Mouse (Mus musculus) intestine, embryonic 16.5 days (tissue): ENCODE results near the gene Chst1. TPM values are rescaled to one million over a fixed set of nuclear protein-coding genes. Genes with fewer than 3 reads are reported as not detected.
A peak's percentile ranks its signal among the peaks of the same experiment; 100 is the strongest.

Experiments used
- ATAC-seq: fragments of 200-750 bp; cut with Nextera tagmentation; 2 replicates; pipeline ENCODE4 v1.8.0; 2017; ENCODE audit warnings: moderate TSS enrichment, moderate library complexity
- H3K27ac ChIP-seq: fragments of 300-500 bp; sonication (generic); 2 replicates; pipeline ENCODE4 v1.5.1; 2014; ENCODE audit warnings: mild to moderate bottlenecking, low read length
- H3K27me3 ChIP-seq: fragments of 300-500 bp; sonication (generic); replicated peaks from 2 replicates; pipeline ENCODE4 v1.6.1; 2014; ENCODE audit warnings: low read length, control low read depth, mixed read lengths; ENCODE audit not compliant: control insufficient read depth, insufficient read depth
- H3K36me3 ChIP-seq: fragments of 300-500 bp; sonication (generic); 2 replicates; pipeline ENCODE4 v1.6.1; 2014; ENCODE audit warnings: low read length, control low read depth; ENCODE audit not compliant: control insufficient read depth, insufficient read depth
- H3K4me1 ChIP-seq: fragments of 300-500 bp; sonication (generic); 2 replicates; pipeline ENCODE4 v1.6.1; 2014; ENCODE audit warnings: low read length, control low read depth, mixed read lengths; ENCODE audit not compliant: control insufficient read depth, insufficient read depth
- H3K4me2 ChIP-seq: fragments of 300-500 bp; sonication (generic); 2 replicates; pipeline ENCODE4 v1.6.1; 2014; ENCODE audit warnings: low read depth, low read length, control low read depth
- H3K4me3 ChIP-seq: fragments of 300-500 bp; sonication (generic); 2 replicates; pipeline ENCODE4 v1.5.1; 2014; ENCODE audit warnings: mild to moderate bottlenecking, low read length
- H3K9ac ChIP-seq: fragments of 300-500 bp; sonication (generic); 2 replicates; pipeline ENCODE4 v1.6.1; 2014; ENCODE audit warnings: low read depth, low read length
- H3K9me3 ChIP-seq: fragments of 300-500 bp; sonication (generic); 2 replicates; pipeline ENCODE4 v1.6.1; 2016; ENCODE audit warnings: low read length, control low read depth; ENCODE audit not compliant: control insufficient read depth
- WGBS: fragments of 180-500 bp; shearing (Covaris S2); extraction: QIAGEN DNeasy Blood & Tissue Kit; methylation state at CpG from one replicate; pipeline ENCODE4 v1.1.7; 2014; 5-methylcytosine and 5-hydroxymethylcytosine counted together
- polyA plus RNA-seq: library from polyadenylated mRNA; unstranded; fragments of >200 nt; fragmentation: Nextera tagmentation; extraction: Ambion mirVana; gene quantifications from 2 replicates; pipeline ENCODE4 v1.2.1, GENCODE M21; 2015

The Chst1 gene
- 4.2 TPM in 2 replicates for polyA plus RNA-seq

DNA sequence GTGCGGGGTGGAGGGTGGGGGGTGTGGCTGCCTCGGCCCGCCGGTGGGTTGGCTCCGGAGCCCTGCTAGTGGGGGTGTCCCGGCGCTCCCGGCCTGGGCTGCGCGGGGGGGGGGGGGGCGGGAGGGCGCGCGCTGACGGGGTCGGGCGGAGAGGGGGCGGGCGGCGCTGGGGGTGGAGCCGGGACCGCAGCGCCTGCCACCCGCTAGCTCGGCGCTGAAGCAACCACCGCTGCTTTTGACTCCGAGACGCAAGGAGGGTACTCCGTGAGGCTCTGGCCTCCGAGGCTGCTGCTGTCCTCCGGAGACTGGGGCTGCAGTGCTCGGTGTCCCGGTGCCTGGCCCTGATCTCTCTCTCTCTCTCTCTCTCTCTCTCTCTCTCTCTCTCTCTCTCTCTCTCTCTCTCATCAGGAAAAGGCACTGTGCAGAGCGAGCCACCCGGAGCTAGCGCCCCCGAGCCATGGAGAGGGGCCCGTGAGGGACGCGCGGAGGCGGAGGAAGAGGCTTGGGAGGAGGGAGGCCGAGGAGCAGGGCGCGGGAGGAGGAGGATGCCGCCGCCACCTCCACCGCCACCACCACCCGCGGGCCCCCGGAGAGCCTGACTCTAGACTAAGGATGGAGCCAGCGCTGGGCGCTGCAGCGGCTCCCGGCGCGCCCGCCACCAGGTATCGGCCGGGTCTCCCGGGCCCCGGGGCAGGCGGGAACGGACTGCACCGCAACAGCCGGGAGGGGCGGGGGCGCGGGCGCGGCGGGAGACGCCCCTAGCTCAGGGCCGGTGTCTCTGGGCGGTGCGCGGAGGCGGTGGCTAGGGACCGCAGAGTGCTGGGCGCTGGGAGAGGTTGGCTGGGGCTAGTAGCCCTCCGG is at the start of gene Chst1:
TSS of gene Chst1 (plus strand) at position 221 of the 861 bp plus-strand sequence.
- Histone ChIP-seq H3K4me3 (peak within 1 kb of the TSS; percentile 64), H3K9ac (peak within 1 kb of the TSS; percentile 66), H3K4me1 (peaks cover 4% of the 10 kb centered on the region; the same call in 1 of the 2 replicates), H3K27me3 (peaks cover 35% of the 10 kb centered on the region; the same call in 1 of the 2 replicates), H3K36me3 (no peaks in the 10 kb centered on the region), H3K9me3 (no peaks in the 10 kb centered on the region), H3K27ac (no peak within 1 kb of the TSS), H3K4me2 (peak within 1 kb of the TSS; percentile 96)
- ATAC-seq: peak; percentile 73
- 0% methylated on average over 57 of the region's 82 CpGs for WGBS

DNA sequence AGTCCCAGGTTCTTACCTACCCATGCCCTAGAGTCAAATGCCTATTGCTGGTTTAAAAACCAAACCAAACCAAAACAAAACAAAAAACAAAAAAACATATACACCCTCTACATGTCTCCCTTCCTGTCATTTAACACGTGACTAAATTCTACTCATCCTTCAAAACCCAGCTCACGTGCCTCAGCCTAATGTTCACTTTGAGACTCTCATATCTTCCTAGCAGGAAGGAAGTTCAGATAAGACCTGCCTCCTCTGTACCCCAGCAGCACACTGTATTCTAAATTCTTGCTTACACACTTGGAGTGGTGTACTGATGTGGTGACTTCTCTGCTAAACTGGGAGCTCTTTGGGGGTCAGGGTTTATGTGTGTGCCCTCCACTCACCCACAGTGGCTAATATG is 49.5 kb upstream of the Chst1 start:
- Histone ChIP-seq H3K36me3 (no peaks in the 10 kb centered on the region), H3K4me2 (no peak overlapping the region), H3K27me3 (no peaks in the 10 kb centered on the region), H3K9me3 (no peaks in the 10 kb centered on the region), H3K9ac (no peak overlapping the region), H3K4me1 (no peaks in the 10 kb centered on the region), H3K27ac (no peak overlapping the region), H3K4me3 (no peak overlapping the region)
- no peak for ATAC-seq
- 65% methylated on average over 2 of the region's 2 CpGs for WGBS

DNA sequence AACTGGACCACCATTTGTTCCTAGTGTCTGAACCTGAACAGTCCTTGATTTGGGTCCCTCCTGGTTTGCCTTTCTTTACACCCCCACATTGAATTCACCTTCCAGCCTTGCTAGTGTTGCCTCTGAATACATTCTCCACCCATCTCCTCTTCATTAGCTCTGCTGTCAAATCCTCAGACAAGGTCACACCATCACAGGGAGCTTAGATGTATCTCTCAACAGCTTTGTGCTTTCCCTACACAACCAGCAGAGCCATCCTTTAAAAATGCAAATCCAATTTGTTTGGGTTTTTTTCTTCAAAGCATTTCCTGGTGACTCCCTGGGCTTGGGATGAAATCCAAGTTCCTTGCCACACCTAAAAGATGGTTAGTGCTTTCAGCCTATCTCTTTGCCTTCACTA is 45.0 kb upstream of the Chst1 start:
- H3K4me1 ChIP-seq: no peaks in the 10 kb centered on the region
- H3K4me2 ChIP-seq: no peak overlapping the region
- no peaks in the 10 kb centered on the region for H3K27me3 ChIP-seq
- ATAC-seq: no peak
- H3K9ac ChIP-seq: no peak overlapping the region
- H3K27ac ChIP-seq: no peak overlapping the region
- no peak overlapping the region for H3K4me3 ChIP-seq
- no peaks in the 10 kb centered on the region for H3K9me3 ChIP-seq
- no peaks in the 10 kb centered on the region for H3K36me3 ChIP-seq

DNA sequence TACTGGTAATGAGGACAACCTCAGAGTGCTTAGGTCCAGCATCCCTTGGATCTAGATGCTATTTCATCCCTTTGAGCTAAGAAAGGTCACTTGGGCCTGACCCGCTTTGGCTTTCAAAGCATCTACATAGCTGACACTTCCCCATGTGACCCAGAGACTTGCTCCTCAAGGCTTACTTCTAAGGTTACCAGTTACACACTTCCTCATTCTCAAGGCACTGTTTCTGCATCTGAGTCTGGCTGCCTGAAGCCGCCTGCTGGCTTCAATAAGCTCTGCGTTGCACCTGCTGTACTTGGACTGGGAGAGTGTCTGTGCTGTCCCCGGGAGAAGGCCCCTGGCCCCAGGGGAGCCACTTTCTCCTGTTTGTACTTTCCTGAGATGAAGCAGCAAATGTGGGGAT is 36.6 kb upstream of the Chst1 start:
- H3K4me1 ChIP-seq: no peaks in the 10 kb centered on the region
- no peaks in the 10 kb centered on the region for H3K36me3 ChIP-seq
- no peaks in the 10 kb centered on the region for H3K27me3 ChIP-seq
- H3K9me3 ChIP-seq: peaks cover 10% of the 10 kb centered on the region
- WGBS: 73% methylated on average over 4 of the region's 4 CpGs
- no peak overlapping the region for H3K9ac ChIP-seq
- no peak overlapping the region for H3K4me2 ChIP-seq
- no peak for ATAC-seq
- H3K4me3 ChIP-seq: no peak overlapping the region
- no peak overlapping the region for H3K27ac ChIP-seq

DNA sequence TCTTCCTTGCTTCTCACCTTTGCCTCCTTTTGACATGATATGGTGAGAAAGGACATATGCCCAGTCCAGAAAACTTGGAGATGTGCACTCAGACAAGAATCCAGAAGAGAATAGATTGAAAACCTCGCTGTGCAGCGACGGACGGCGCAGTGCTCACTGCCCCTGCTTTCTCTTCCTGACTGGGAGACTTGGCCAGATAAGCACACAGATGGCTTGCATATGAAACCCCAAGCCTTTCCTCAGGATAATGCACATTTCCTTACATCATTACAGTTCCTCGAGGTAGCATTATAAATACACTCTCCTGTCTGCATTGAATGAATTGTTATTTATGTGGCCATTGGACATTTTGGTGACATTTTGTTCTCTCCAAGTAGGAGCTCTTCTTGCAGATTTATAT is 28.9 kb upstream of the Chst1 start:
- H3K4me3 ChIP-seq: no peak overlapping the region
- no peaks in the 10 kb centered on the region for H3K36me3 ChIP-seq
- H3K9me3 ChIP-seq: peaks cover 4% of the 10 kb centered on the region
- no peaks in the 10 kb centered on the region for H3K4me1 ChIP-seq
- no peak for ATAC-seq
- H3K27me3 ChIP-seq: no peaks in the 10 kb centered on the region
- H3K9ac ChIP-seq: no peak overlapping the region
- H3K4me2 ChIP-seq: no peak overlapping the region
- 73% methylated on average over 6 of the region's 6 CpGs for WGBS
- H3K27ac ChIP-seq: no peak overlapping the region

DNA sequence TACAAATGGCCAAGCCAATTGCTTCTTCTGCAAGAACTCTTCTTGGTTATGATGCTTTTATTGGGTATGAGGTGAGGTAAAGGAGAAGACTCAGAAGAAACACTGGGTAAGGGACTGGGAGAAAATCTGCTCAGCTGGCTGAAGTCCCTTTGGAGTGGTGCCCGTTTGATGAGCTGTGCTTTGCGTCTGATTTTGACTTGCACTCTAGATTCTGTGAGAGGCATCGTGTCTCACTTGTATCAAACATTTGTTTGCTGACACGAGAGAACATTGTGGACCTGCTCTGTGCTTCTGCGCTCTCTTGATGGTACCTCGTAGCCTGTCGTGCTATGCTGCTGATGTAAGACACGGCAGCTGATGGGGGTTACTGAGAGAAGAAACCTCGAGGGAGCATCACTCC is 21.7 kb upstream of the Chst1 start:
- H3K36me3 ChIP-seq: no peaks in the 10 kb centered on the region
- no peak for ATAC-seq
- H3K4me1 ChIP-seq: peaks cover 3% of the 10 kb centered on the region; the same call in 1 of the 2 replicates
- H3K9ac ChIP-seq: no peak overlapping the region
- H3K9me3 ChIP-seq: no peaks in the 10 kb centered on the region
- H3K4me3 ChIP-seq: no peak overlapping the region
- H3K27ac ChIP-seq: no peak overlapping the region
- WGBS: 72% methylated on average over 9 of the region's 9 CpGs
- no peak overlapping the region for H3K4me2 ChIP-seq
- H3K27me3 ChIP-seq: no peaks in the 10 kb centered on the region

DNA sequence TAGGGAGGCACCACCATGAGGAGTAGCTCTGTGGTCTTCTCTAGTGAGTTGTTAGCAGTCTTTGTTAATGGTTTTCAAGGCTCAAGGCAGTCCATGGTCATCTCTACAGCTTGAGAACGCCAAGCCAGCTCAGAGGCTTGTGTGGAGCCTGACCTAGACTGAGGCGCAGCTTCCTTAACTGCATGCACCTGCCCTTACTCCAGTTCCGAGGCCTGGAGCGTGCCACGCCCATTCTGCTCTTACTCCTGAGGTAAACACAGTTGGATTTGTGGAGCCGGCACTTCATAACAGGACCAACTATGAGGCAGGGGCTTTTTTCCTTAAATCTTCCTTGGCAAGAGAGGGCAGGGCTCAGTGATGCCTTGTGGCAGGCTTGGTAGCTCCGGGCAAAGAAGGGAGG is 18.2 kb upstream of the Chst1 start:
- H3K36me3 ChIP-seq: no peaks in the 10 kb centered on the region
- no peak overlapping the region for H3K4me3 ChIP-seq
- ATAC-seq: 0 out of 2 replicates have a peak, but pooled peaks have one; percentile 33
- WGBS: 73% methylated on average over 7 of the region's 7 CpGs
- H3K27me3 ChIP-seq: no peaks in the 10 kb centered on the region
- peaks cover 5% of the 10 kb centered on the region; the same call in 1 of the 2 replicates for H3K4me1 ChIP-seq
- H3K27ac ChIP-seq: no peak overlapping the region
- H3K9me3 ChIP-seq: no peaks in the 10 kb centered on the region
- H3K4me2 ChIP-seq: no peak overlapping the region
- H3K9ac ChIP-seq: no peak overlapping the region

DNA sequence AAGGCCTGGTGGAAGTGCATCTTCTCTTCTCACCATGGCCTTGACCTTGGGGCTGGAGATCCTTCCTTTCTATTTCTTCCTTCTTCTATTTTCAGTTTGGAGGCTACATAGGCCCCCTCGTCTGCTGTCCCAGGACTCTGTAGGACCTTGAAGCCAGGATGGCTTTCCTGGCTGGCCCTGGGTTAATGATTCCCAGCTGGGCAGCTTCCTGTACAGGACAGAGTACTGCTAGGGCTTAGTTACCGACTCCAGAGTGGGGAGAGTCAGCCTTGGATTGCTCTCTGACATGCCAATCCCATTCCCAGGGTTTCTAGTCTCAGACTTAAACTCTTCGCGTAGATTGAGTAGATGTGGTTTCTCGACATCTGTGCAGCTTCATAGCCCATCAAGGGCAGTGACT is 16.9 kb upstream of the Chst1 start:
- Histone ChIP-seq H3K4me3 (no peak overlapping the region), H3K9me3 (no peaks in the 10 kb centered on the region), H3K9ac (no peak overlapping the region), H3K27ac (no peak overlapping the region), H3K4me1 (peaks cover 5% of the 10 kb centered on the region; the same call in 1 of the 2 replicates), H3K4me2 (no peak overlapping the region), H3K27me3 (no peaks in the 10 kb centered on the region), H3K36me3 (no peaks in the 10 kb centered on the region)
- 63% methylated on average over 5 of the region's 5 CpGs for WGBS
- peak; percentile 80 for ATAC-seq

DNA sequence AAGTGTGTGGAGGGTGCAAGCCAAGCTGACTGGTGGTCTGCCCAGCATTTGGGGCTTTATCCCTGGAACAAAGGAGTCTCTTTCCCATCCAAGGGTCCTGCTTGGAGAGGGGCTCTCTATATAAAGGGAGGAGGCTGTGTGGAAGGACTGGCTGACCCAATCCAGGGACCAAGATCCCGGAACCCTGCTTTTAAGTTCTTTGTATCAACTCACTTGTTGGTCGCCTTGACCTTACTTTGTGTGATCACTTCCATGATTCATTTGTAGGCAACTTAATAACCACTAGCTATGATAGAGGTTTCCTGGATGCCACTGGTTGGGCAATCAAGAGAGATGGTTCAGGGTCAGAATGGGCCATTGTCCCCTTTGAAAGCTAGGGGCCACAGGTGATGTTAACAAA is 11.7 kb upstream of the Chst1 start:
- H3K4me3 ChIP-seq: no peak overlapping the region
- no peaks in the 10 kb centered on the region for H3K36me3 ChIP-seq
- ATAC-seq: no peak
- peaks cover 2% of the 10 kb centered on the region; the same call in 1 of the 2 replicates for H3K4me1 ChIP-seq
- no peak overlapping the region for H3K27ac ChIP-seq
- no peaks in the 10 kb centered on the region for H3K27me3 ChIP-seq
- WGBS: 93% methylated on average over 2 of the region's 2 CpGs
- no peaks in the 10 kb centered on the region for H3K9me3 ChIP-seq
- no peak overlapping the region for H3K4me2 ChIP-seq
- no peak overlapping the region for H3K9ac ChIP-seq
